Mouse (Mus musculus) heart, embryonic 11.5 days (tissue): ENCODE measurements at regions not wholly inside any gene's neighbourhood (a gene's known extent, or its start where the extent isn't known, plus 50 kb on each side); places are given as distances from the start of the nearest gene placed in this dataset.

Source experiments
- ATAC-seq: fragments of 200-750 bp; cut with Nextera tagmentation; replicated peaks from 2 replicates; pipeline ENCODE4 v1.8.0; 2017; ENCODE audit warnings: moderate library complexity; ENCODE audit not compliant: insufficient number of reproducible peaks, low FRiP score, low TSS enrichment
- H3K27ac ChIP-seq: fragments of 300-500 bp; sonication (generic); 2 replicates; pipeline ENCODE4 v1.5.1; 2014; ENCODE audit warnings: mild to moderate bottlenecking, low read depth, low read length
- H3K27me3 ChIP-seq: fragments of 300-500 bp; sonication (generic); 2 replicates; pipeline ENCODE4 v1.6.1; 2014; ENCODE audit warnings: mild to moderate bottlenecking, low read length, mixed read lengths; ENCODE audit not compliant: control insufficient read depth, insufficient read depth
- H3K36me3 ChIP-seq: fragments of 300-500 bp; sonication (generic); 2 replicates; pipeline ENCODE4 v1.6.1; 2014; ENCODE audit warnings: mild to moderate bottlenecking, low read length, moderate library complexity, mixed read lengths; ENCODE audit not compliant: control insufficient read depth, insufficient read depth
- H3K4me1 ChIP-seq: fragments of 300-500 bp; sonication (generic); 2 replicates; pipeline ENCODE4 v1.6.1; 2014; ENCODE audit warnings: low read length; ENCODE audit not compliant: control insufficient read depth, insufficient read depth
- H3K4me2 ChIP-seq: fragments of 300-500 bp; sonication (generic); 2 replicates; pipeline ENCODE4 v1.6.1; 2014; ENCODE audit warnings: mild to moderate bottlenecking, moderate library complexity
- H3K4me3 ChIP-seq: fragments of 300-500 bp; sonication (generic); 2 replicates; pipeline ENCODE4 v1.5.1; 2014; ENCODE audit warnings: low read depth, low read length
- H3K9ac ChIP-seq: fragments of 300-500 bp; sonication (generic); 2 replicates; pipeline ENCODE4 v1.6.1; 2014; ENCODE audit warnings: mild to moderate bottlenecking, low read depth, low read length, moderate library complexity
- H3K9me3 ChIP-seq: fragments of 300-500 bp; sonication (generic); replicated peaks from 2 replicates; pipeline ENCODE4 v1.6.1; 2016; ENCODE audit warnings: low read length; ENCODE audit not compliant: control insufficient read depth
- WGBS: fragments of 180-500 bp; shearing (Covaris S2); extraction: QIAGEN DNeasy Blood & Tissue Kit; methylation state at CpG from one replicate; pipeline ENCODE4 v1.1.7; 2014; ENCODE audit not compliant: insufficient replicate concordance; 5-methylcytosine and 5-hydroxymethylcytosine counted together

DNA sequence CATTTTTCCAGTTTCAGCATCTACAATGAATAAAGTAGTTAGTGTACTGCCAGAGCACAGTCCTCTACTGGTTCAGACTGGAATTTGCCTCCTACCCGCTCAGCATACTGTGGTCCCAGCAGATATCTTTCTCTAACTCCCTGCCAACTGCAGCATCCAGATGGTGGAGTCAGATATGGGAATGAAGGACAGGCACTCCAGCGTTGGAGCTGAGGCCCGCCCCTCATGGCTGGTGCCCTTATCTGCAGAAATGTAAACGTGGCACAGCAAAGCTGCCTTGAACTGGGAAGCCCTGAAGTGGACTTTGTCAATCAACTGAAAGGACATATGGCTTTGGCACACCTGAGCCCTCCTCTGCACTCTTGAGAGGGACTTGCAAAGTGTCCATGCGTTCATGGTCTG, 146.6 kb downstream of the Cartpt start:
- Histone ChIP-seq H3K4me1 (0 out of 2 replicates have a peak, but pooled peaks cover 3% of the 10 kb centered on the region), H3K4me2 (no peak overlapping the region), H3K9me3 (no peaks in the 10 kb centered on the region), H3K9ac (no peak overlapping the region), H3K4me3 (no peak overlapping the region), H3K27me3 (no peaks in the 10 kb centered on the region), H3K27ac (no peak overlapping the region), H3K36me3 (no peaks in the 10 kb centered on the region)
- WGBS = 29% methylated on average over 5 of the region's 5 CpGs
- ATAC-seq = no peak

DNA sequence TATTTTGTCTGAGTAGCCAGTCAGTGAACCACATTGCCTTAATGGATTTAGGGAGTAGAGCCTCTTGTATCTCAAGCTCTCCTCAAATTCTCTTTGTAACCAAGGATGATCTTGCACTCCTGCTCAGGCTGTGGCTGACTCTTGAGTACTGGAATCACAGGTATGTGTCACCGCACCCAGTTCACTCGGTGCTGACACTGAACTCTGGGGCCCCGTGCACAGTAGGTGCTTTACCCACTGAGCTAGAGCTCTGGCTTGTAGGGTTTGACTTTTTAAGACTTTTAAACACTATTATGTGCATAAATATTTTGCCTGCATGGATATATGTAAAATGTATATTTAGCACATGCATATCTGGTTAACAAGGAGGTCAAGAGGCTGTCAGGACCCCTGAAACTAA, 147.4 kb downstream of the Cartpt start:
- Histone ChIP-seq H3K27me3 (no peaks in the 10 kb centered on the region), H3K9ac (no peak overlapping the region), H3K4me2 (no peak overlapping the region), H3K27ac (no peak overlapping the region), H3K9me3 (no peaks in the 10 kb centered on the region), H3K4me1 (0 out of 2 replicates have a peak, but pooled peaks cover 3% of the 10 kb centered on the region), H3K4me3 (no peak overlapping the region), H3K36me3 (no peaks in the 10 kb centered on the region)
- WGBS = 77% methylated on average over 3 of the region's 3 CpGs
- no peak for ATAC-seq

DNA sequence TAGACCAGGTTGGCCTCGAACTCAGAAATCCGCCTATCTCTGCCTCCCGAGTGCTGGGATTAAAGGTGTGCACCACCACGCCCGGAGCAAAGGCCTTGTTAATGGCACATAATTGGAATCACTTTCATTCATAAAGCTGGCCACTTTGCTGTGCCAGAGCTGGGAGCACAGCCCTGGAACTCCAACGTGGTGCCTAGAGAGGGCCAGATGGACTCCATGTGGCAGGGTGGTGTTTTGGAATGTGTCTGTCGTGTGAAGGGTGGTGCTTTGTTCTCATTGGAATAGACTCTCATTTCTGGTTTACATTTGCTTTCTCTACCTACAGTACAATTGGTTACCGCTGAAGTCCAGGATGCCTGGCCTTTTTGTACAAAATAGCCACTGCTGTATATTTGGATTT, 150.2 kb downstream of the Cartpt start:
- no peak overlapping the region for H3K9ac ChIP-seq
- ATAC-seq = no peak
- H3K4me3 ChIP-seq = no peak overlapping the region
- no peak overlapping the region for H3K4me2 ChIP-seq
- no peaks in the 10 kb centered on the region for H3K36me3 ChIP-seq
- WGBS = 83% methylated on average over 8 of the region's 8 CpGs
- H3K4me1 ChIP-seq = 0 out of 2 replicates have a peak, but pooled peaks cover 3% of the 10 kb centered on the region
- no peaks in the 10 kb centered on the region for H3K9me3 ChIP-seq
- no peaks in the 10 kb centered on the region for H3K27me3 ChIP-seq
- no peak overlapping the region for H3K27ac ChIP-seq

DNA sequence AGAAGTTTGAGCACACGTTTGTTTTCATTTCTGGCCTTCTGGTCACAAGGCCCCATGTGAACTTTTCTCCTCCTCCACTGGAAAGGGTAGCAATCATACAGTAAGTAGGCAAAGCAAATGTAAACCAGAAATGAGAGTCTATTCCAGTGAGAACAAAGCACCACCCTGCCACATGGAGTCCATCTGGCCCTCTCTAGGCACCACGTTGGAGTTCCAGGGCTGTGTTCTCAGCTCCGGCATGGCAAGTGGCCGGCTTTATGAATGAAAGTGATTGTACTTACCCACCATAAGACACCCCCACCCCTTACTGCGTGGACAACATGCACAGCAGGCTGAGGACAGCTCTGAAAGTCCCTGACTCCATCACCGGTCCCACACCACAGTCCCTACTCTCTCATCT, 151.5 kb downstream of the Cartpt start:
- Histone ChIP-seq H3K27ac (no peak overlapping the region), H3K4me3 (no peak overlapping the region), H3K27me3 (no peaks in the 10 kb centered on the region), H3K9ac (no peak overlapping the region), H3K9me3 (no peaks in the 10 kb centered on the region), H3K4me1 (peaks cover 9% of the 10 kb centered on the region), H3K4me2 (no peak overlapping the region), H3K36me3 (no peaks in the 10 kb centered on the region)
- no peak for ATAC-seq
- WGBS = 86% methylated on average over 6 of the region's 6 CpGs

DNA sequence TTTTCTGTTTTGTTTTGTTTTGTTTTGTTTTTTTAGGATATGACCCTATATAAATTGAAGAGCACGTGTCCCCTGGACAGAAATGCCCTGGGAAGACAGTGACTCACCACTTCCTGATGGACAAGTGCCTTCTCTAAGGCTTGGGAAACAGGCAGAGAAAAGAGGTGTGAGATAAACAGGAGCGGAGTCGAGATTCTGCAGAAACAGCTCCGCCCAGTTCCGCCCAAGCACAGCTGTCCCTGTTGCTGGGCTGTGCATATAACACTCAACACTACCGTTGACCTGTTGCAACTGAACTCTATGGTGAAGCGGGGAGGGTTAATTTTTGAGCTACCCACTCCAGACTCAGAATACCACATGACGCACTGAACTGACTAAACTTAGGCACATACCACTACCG, 152.8 kb downstream of the Cartpt start:
- Histone ChIP-seq H3K27me3 (no peaks in the 10 kb centered on the region), H3K9me3 (no peaks in the 10 kb centered on the region), H3K27ac (no peak overlapping the region), H3K4me2 (no peak overlapping the region), H3K9ac (no peak overlapping the region), H3K36me3 (no peaks in the 10 kb centered on the region), H3K4me1 (peaks cover 13% of the 10 kb centered on the region), H3K4me3 (no peak overlapping the region)
- WGBS = 36% methylated on average over 9 of the region's 9 CpGs
- peak; percentile 43; the same call in 1 of the 2 replicates for ATAC-seq

DNA sequence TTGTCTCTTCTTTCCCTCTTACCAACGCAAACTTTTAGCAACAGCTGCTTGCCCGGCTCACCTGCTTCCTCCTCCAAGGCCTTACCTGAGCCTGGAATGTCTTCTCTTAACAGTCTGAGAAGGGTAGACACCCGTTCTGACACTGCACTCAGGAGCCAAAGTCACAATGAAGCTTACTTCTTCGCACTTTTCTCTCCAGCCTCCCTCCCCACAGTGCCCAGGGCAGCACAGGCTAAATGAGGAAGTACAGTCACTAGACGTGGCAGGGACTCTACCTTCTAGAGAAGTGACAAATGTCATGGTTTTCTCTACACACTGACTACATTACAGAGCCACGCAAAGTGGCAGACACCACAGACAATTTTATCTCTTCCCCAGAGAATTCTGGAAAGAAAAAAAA, 155.4 kb downstream of the Cartpt start:
- ATAC-seq = no peak
- H3K27me3 ChIP-seq = no peaks in the 10 kb centered on the region
- no peak overlapping the region for H3K9ac ChIP-seq
- 0 out of 2 replicates have a peak, but pooled peaks cover 3% of the 10 kb centered on the region for H3K9me3 ChIP-seq
- H3K4me1 ChIP-seq = peaks cover 13% of the 10 kb centered on the region
- H3K36me3 ChIP-seq = no peaks in the 10 kb centered on the region
- no peak overlapping the region for H3K27ac ChIP-seq
- H3K4me3 ChIP-seq = no peak overlapping the region
- no peak overlapping the region for H3K4me2 ChIP-seq
- 61% methylated on average over 6 of the region's 6 CpGs for WGBS

DNA sequence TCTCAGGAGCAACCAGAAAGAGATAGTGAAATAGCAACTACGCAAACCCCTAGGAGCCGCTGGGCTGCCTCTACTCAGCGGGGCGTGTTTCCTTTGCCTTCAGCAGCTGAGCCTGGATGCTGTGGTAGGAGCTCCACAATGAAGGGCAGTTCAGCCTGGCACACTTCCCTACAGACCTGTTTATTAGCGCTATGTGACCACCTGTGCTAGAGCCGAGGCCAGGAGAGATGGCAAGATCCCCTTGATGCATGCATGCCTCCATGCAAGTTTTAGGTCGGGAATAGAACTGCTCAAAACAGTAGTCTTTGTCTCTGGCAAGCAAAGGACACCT, 156.1 kb downstream of the Cartpt start:
- Histone ChIP-seq H3K9me3 (0 out of 2 replicates have a peak, but pooled peaks cover 3% of the 10 kb centered on the region), H3K27me3 (no peaks in the 10 kb centered on the region), H3K27ac (no peak overlapping the region), H3K4me3 (no peak overlapping the region), H3K4me2 (no peak overlapping the region), H3K9ac (no peak overlapping the region), H3K36me3 (no peaks in the 10 kb centered on the region), H3K4me1 (peaks cover 13% of the 10 kb centered on the region)
- WGBS = 56% methylated on average over 7 of the region's 7 CpGs
- no peak for ATAC-seq

DNA sequence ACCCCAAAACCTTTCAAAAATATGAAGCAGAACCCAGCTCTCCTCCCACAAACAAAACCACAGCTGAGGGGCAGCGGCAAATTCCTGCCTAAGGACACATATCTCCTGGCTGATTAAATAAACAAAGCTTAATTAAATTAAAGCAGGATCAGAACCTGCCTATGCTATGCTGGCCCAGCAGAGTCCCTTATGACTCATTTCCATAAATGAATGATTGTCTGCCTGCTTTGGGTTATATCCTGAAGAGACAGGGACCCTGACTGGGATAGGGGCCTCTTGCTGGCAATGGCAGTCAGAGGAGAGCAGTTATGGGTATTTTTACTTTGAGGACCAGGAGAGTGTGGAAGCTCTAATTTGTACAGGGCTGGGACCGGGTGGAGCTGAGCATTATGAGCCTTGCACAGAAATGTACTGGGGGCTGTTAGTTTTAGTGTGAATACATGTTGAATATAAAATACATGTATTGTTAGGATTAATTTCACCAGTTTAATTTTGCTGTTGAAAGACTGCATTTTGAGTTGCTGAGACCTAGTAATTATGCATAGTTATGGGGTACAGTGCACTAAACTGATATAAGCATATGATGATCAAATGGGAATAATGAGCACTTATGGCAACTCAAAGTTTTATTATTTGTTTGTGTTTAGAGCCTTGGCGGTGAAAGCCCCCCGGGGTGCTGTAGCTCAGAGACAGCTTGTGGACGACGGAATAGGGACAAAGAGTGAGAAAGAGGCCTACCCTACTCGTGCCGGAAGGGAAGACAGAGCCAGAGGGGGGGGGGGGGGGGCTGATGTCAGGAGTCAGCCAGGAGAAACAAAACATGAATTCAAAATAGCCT, 156.7 kb downstream of the Cartpt start:
- Histone ChIP-seq H3K4me2 (no peak overlapping the region), H3K36me3 (no peaks in the 10 kb centered on the region), H3K9ac (no peak overlapping the region), H3K4me3 (no peak overlapping the region), H3K27ac (no peak overlapping the region), H3K4me1 (peaks cover 13% of the 10 kb centered on the region), H3K27me3 (no peaks in the 10 kb centered on the region), H3K9me3 (0 out of 2 replicates have a peak, but pooled peaks cover 3% of the 10 kb centered on the region)
- ATAC-seq = no peak
- WGBS = 46% methylated on average over 8 of the region's 8 CpGs

DNA sequence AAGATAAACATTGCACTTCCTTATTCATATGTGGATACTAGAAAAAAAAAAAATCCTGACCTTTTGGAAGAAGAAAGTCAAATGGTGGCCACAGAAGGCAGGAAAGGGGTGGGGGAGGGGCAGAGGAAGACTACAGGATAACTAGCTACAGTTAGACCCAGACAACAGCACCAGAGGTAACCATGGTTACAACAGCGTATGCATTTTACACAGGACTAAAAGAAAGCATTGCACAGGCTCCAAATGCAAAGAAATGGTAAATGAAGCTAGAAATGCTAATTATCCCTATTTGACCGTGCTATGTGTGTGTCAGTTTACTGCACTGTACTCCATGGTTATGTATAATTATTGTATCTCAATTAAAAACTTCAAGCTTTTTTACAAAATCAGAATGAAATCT, 158.4 kb downstream of the Cartpt start:
- no peaks in the 10 kb centered on the region for H3K27me3 ChIP-seq
- no peaks in the 10 kb centered on the region for H3K36me3 ChIP-seq
- no peak for ATAC-seq
- H3K4me1 ChIP-seq = peaks cover 13% of the 10 kb centered on the region
- H3K4me3 ChIP-seq = no peak overlapping the region
- no peak overlapping the region for H3K4me2 ChIP-seq
- 0 out of 2 replicates have a peak, but pooled peaks cover 3% of the 10 kb centered on the region for H3K9me3 ChIP-seq
- 90% methylated on average over 2 of the region's 2 CpGs for WGBS
- no peak overlapping the region for H3K27ac ChIP-seq
- H3K9ac ChIP-seq = no peak overlapping the region
